Mouse (Mus musculus): ENCODE measurements around the gene Ell3.

DNA sequence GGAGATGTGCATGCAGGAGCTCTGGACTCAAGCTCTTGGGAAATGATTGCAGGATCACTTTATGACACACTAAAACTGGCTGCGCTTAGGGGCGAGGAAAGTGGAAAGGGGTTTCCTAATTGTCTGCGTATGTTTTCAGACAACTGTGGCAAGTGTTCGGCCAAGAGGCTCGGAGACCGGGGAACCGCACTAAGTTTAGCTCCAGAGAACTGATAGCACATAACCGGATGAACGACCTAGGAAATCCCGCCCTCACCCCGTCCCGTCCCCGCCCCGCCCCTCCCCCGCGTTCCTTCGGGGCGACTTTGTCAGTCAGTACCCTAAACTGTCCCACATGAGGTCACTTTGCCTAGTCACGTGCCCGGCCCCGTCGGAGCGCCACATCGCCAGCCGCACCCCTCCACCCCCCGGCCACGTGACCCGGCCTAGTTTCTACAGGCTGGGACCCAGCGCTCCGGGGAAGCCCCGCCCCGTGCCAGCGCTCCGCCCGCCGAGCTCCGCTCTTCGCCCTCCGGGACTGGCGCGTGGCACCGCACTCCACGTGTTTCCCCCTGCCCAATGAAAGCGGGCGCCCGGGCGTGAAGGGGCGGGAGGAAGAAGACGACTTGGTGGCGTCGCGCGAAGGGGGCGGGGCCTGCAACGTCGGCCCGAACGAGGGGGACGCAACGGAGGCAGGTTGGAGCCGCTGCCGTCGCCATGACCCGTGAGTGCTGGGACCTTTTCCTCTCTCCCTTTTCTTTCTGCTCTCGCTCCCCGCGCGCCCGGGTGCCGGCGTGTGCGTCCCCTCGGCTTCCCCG, 4.9 kb upstream of the Ell3 start, which contains the start of gene Serf2:
- no peak for TF ChIP-seq CTCF (conservative IDR thresholded peaks at IDR 0.05; ENCODE audit: insufficient read depth, insufficient read length, low read depth, low read length)
- TF ChIP-seq POLR2A (IDR thresholded peaks at IDR 0.05; ENCODE audit: low read depth, low read length): peak; percentile 96

Measured in kidney, adult 2 months (tissue).